Mouse (Mus musculus) testis, postnatal 14 days (tissue): ENCODE data around the gene C1ra.
"Not testable (repeated sequence)": the region's sequence is repeated elsewhere in the genome, so short reads cannot be mapped to it uniquely, and the experiment has no call there.

Source experiments
- DNase-seq: peaks from one replicate; pipeline ENCODE4 v3.0.0; 2021; ENCODE audit warnings: low spot score

C1ra gene

DNA sequence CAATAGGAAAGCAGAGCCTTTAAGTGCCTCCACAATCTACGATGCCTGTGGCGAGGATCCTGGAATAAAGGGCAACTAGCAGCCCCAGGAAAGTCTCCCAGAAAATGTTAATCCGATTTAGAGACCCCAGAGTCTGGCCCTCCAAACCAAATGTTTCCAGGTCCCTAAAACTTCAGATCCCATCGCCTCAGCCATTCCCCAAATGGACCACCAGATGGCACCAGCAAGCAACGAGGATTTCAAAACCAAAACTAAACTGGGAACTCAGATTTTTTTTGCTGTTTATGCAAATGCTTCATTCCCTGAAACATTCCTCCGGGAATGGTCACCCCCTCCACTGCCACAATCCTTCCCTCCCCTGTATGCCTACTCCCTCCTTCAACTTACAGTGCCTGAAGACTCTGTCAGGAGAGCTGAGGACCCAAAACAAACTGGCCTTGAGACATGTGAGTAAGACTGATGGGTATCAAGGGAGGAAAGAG, at the start of gene C1ra:
Gene C1ra (plus strand): TSS at position 51 of the 482 bp plus-strand sequence.
- DNase-seq = no peak

GRCm38 (mm10) chr6:124463881-124464291, 48.3 kb upstream of the C1ra start:
- DNase-seq = no peak

DNA sequence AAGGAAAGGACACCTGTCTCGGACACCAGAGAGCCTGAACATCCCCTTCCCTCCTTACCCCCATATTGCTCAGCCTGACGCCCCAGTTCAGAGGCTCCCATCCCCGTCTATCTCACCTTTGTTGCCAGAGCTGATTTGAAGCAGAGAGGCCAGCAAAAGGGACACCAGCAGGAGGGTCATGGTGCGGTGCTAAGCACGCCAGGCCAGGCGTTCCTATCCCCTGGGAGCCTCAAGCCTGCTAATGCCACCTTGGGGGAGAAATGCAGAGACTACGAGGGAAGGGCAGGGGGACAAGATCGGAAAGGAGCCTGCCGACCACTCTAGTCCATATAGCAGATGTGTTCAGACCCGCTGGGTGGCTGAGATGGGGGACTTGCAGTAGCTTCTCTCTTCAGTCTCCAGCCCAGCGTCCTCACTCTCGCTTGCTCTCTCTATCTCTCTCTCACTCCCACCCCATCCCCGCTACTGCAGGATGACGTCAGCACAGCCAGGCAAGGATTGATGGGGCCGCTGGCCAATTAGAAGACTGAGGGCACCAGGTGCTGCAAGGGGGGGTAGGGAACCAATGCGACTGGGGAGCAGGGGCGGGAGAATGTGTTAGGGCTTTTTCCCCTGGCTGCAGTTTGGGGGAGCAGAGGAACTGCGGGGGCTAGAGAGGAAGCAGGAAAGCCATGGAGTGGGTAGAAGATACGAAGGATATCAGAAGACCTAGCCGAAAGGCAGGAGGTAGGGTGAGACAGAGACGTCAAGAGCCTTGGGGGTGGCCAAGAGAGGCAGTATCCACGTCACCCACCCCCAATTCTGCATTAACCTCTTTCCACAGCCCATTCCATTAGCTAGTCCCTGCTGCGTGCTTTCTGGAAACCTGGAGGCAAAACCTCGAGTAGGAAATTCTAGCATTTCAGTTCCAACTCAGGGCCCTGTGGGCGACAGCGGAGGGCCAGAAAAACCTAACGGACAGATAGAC, 47.6 kb upstream of the C1ra start, which contains the start of gene Clstn3:
Gene Clstn3 (minus strand): TSS at position 490 of the 967 bp plus-strand sequence.
- peak; percentile 68 for DNase-seq

DNA sequence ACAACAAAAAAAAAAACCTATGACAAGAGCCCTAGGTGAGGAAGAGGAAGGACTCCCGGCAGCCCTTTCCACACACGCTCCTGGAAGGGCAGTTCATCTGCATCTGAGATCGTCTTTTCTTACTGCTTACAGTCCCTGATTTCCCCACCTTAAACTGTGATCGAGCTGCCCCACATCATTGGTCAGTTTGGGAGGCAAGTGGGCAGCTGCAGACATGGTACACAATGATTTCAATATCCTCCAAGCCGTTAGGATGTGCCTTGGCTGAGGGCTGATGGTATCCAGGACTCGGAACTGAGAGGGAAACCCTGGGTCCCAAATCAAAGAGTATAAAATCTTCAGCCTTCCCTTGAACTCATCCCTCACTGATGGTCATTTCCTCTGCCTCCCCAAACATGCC, 46.9 kb upstream of the C1ra start:
- DNase-seq = no peak

GRCm38 (mm10) chr6:124465729-124466128, 46.5 kb upstream of the C1ra start:
- no peak for DNase-seq

- DNase-seq = peak; percentile 40
Observed at GRCm38 (mm10) chr6:124471121-124471520, 41.1 kb upstream of the C1ra start.

DNA sequence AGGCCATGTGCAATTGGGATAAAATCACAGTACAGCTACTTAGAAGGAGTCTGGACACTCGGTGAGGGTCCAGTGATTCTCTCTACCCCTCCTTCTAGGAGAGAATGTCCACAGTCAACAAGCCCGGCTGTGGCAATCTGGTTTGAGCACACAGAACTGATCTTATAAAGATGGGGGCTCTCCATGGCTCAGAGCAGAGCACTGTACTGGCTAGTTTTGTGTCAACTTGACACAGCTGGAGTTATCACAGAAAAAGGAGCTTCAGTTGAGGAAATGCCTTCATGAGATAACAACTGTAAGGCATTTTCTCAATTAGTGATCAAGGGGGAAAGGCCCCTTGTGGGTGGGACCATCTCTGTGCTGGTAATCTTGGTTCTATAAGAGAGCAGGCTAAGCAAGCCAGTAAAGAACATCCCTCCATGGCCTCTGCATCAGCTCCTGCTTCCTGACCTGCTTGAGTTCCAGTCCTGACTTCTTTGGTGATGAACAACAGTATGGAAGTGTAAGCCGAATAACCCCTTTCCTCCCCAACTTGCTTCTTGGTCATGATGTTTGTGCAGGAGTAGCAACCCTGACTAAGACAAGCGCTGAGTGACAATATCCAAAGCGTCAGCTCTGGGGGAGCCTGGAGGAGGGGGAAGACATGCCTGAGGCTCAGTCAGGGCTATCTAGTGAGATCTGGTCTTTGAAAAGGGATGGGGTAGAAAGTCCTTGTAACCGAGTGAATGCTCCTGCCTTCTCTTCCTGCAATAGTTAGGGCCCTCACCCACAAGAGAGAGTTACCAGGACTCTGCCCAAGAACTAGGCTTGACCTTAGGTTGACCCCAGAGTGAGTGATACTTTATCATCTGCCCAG, 40.2 kb upstream of the C1ra start:
- not testable (repeated sequence) for DNase-seq

GRCm38 (mm10) chr6:124472801-124473200, 39.4 kb upstream of the C1ra start:
- DNase-seq = peak; percentile 52

DNA sequence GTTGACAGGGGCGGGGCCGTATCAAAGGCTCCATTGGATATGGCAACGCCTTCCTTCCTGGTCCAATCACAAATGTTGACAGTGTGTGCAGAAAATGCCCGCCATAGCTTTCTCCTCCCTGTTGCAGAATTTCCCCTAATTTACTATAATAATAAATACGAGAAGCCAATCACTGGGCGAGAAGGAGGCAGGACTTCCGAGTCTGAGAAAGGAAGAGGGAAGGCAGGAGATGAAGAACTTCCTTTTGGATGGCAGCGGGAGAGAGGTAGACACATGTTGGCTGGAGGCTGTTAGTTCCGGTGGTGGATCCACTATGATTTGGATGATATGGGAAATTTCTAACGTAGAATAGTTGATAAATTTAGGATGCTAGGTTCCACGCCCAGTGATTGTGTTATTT, 37.6 kb upstream of the C1ra start:
- DNase-seq = no peak

DNA sequence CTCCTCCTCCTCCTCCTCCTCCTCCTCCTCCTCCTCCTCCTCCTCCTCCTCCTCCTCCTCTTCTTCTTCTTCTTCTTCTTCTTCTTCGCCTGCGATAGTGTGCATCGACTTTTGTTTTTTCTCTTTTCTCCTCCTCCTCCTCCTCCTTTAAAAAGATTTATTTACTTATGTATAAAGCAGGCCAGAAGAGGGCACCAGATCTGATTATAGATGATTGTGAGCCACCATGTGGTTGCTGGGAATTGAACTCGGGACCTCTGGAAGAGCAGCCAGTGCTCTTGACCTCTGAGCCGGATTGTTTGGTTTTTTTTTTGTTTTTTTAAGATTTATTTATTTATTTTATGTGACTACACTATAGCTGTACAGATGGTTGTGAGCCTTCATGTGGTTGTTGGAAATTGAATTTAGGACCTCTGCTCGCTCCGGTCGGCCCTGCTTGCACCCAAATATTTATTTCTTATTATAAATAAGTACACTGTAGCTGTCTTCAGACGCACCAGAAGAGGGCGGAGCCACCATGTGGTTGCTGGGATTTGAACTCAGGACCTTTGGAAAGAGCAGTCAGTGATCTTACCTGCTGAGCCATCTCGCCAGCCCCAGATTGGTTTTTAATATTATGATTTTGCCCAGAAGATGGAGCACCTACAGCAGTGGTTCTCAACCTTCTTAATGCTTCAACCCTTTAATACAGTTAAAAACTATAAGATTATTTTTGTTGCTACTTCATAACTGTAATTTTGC, 36.7 kb upstream of the C1ra start:
- not testable (repeated sequence) for DNase-seq

DNA sequence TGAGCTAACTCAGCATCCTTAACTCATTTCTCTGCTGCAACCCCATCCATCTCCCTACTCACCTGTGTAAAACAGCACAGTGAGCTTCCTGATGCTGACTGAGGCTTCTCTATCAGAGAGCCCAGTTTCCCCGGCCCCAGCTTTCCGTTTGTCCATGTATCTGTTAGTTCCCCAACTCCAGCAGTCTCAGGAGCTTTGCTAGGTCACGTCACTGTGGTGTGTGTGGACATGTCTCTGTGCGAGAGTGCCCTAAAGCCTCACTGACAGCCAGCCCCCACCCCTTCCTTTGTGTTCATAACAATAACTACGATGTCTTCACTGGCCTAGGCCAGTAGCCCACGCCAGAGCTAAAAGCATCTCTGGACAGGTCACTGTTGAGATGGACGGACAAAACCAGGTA, 36.0 kb upstream of the C1ra start:
- no peak for DNase-seq

GRCm38 (mm10) chr6:124476796-124477195, 35.4 kb upstream of the C1ra start:
- no peak for DNase-seq

GRCm38 (mm10) chr6:124477221-124477655, 35.0 kb upstream of the C1ra start:
- no peak for DNase-seq

DNA sequence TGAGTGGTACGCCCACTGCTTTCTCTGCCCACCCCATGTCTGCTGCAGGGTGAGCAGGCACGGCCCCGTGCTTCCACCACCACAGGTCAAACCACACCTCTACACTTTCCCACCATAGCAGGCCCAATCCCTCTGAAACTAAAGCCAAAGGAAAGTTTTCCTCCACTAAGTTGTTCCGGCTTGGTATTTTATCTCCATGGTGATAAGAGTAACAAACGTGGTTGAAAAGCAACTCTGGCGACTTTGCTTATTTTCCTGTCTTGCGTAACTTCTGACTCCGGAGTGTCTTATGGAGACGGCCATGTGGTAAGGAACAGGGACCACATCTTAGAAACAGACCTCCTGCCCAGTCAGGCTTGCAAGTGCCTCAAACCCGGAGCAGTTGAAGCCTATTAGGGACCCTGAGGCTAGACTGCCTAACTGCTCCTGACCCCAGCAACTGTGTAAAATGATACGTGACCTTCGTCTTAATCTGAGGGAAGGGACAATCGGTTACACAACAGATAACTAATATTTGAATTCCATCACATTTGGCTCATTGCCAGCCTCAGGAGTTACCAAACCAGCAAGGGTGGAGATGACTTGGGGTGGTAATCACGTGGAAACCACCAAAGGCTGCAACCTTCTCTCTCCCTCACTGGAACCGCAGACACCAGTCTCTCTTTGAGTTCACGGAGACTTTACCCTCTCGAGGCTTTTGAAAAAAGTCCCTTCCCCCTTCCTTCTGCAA, 34.1 kb upstream of the C1ra start:
- no peak for DNase-seq

DNA sequence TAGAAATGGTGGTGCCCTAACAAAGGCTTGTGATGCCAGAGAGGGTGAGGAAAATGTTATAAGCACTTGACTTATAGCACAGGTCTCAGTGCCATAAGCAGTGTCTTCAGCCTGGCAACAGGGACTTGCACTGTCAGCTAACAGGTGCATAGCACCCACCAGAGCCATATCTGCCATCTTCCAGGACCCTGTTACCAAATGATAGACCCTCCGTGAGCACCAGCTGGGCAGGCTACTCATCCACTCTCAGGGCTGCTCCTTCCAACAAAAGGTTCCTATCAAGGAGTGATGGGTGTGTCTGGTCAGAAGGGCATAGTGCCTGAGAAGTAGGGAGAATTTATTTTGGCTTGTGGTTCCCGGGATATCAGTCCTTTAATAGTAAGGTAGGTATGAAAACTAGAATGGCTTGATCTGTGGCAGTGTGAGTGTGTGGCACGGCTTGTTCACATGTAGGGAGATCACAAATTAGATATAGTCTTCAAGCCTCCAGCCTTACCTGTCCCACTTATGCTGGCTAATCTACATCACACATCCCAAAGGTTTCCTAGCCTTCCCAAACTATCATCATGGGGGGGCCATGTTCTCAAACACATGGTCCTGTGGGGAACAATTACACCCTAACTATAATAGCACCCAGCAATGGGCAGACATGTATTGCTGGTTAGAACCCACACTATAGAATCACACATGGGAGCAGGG, 33.2 kb upstream of the C1ra start:
- DNase-seq = no peak

DNA sequence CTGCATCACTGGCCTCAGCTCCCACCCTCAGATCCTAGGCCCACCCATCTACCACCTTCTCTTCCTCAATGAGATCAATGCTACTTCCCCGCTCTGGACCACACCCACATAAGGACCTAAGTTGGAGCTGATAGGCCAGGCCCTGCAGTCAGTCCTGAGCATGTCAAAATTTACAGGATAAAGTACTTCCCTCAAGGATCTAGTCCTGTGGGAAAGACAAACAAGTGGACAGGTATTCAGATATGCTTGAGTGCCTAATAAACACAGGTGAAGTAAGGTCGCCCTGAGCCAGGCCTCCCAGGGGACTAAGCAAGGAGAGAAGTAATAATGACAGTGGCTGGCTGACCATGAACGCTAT, 32.7 kb upstream of the C1ra start:
- DNase-seq = no peak

GRCm38 (mm10) chr6:124480295-124480694, 31.9 kb upstream of the C1ra start:
- DNase-seq = no peak

- no peak for DNase-seq
Observed at GRCm38 (mm10) chr6:124481571-124481970, 30.6 kb upstream of the C1ra start.

DNA sequence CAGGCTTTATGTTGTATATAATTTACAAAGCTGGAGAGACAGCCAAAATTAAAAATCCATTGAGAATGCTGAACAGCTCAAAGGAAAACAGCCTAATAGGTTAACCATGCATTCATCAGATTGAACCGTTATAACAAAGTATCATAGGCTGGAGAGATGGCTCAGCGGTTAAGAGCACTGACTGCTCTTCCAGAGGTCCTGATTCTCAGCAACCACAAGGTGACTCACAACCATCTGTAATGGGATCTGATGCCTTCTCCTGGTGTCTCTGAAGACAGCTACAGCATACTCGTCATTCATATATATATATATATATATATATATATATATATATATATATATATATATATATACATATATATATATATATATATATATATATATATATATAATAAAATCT, 28.4 kb upstream of the C1ra start:
- DNase-seq = not testable (repeated sequence)

GRCm38 (mm10) chr6:124484851-124485250, 27.4 kb upstream of the C1ra start:
- no peak for DNase-seq
